Mouse (Mus musculus) MEL (cell line): Measurements from ENCODE around the gene Ptprn2. TPM values are rescaled to one million over a fixed set of nuclear protein-coding genes. Genes with fewer than 3 reads are reported as not detected.

ENCODE experiments used
- DNase-seq: peaks from one replicate; pipeline ENCODE4 v3.0.0; 2011; ENCODE audit warnings: low read depth, low spot score
- H3K27ac ChIP-seq: 2 replicates; pipeline ENCODE4 v1.5.1; 2012; ENCODE audit warnings: low read depth, mild to moderate bottlenecking, control low read depth, low read length, moderate library complexity; ENCODE audit not compliant: control insufficient read depth
- H3K27me3 ChIP-seq, 2 experiments: fragments of 150-350 bp in 1 of 2; sonication (generic) in 1 of 2; 2 replicates each; pipeline ENCODE4 v1.6.1; 2012; ENCODE audit warnings: low read length in 2 of 2, mild to moderate bottlenecking in 2 of 2, improper control_type of control experiment in 1 of 2, moderate library complexity in 1 of 2; ENCODE audit not compliant: insufficient read depth in 2 of 2, control insufficient read depth in 1 of 2
- H3K36me3 ChIP-seq, 2 experiments: 2 replicates each; pipeline ENCODE4 v1.6.1; 2012 to 2014; ENCODE audit warnings: low read length in 2 of 2, improper control_type of control experiment in 1 of 2, inconsistent platforms in 1 of 2, mild to moderate bottlenecking in 1 of 2; ENCODE audit not compliant: insufficient read depth in 2 of 2, control insufficient read depth in 1 of 2
- H3K4me1 ChIP-seq, 2 experiments: fragments of 150-350 bp in 1 of 2; sonication (generic) in 1 of 2; 2 replicates each; pipeline ENCODE4 v1.6.1; 2012; ENCODE audit warnings: low read length in 2 of 2, improper control_type of control experiment in 1 of 2, mild to moderate bottlenecking in 1 of 2; ENCODE audit not compliant: insufficient read depth in 2 of 2, control insufficient read depth in 1 of 2
- H3K4me3 ChIP-seq, 2 experiments: fragments of 150-350 bp in 1 of 2; sonication (generic) in 1 of 2; 2 replicates each; pipeline ENCODE4 v1.5.1; 2012; ENCODE audit warnings: low read depth in 2 of 2, low read length in 2 of 2, mild to moderate bottlenecking in 2 of 2, moderate library complexity in 2 of 2, control low read depth in 1 of 2, improper control_type of control experiment in 1 of 2; ENCODE audit not compliant: control insufficient read depth in 1 of 2, insufficient read depth in 1 of 2
- H3K79me2 ChIP-seq: 2 replicates; pipeline ENCODE4 v1.6.1; 2012; ENCODE audit warnings: mild to moderate bottlenecking, low read length, moderate library complexity; ENCODE audit not compliant: control insufficient read depth, poor library complexity, insufficient read depth
- H3K9ac ChIP-seq: 2 replicates; pipeline ENCODE4 v1.6.1; 2012; ENCODE audit warnings: low read depth, mild to moderate bottlenecking, control low read depth, low read length, moderate library complexity; ENCODE audit not compliant: control insufficient read depth, poor library complexity, severe bottlenecking
- H3K9me3 ChIP-seq: fragments of 150-350 bp; sonication (generic); replicated peaks from 2 replicates; pipeline ENCODE4 v1.6.1; 2012; ENCODE audit warnings: mild to moderate bottlenecking, low read length, improper control_type of control experiment, moderate library complexity; ENCODE audit not compliant: insufficient read depth
- CHD1 ChIP-seq: IDR thresholded peaks from 2 replicates; pipeline ENCODE4 v1.6.1; 2012; ENCODE audit warnings: low read depth, mild to moderate bottlenecking, inconsistent platforms, low read length, improper control_type of control experiment
- CTCF ChIP-seq, 3 experiments: IDR thresholded peaks in 2 of 3; conservative IDR thresholded peaks in 1 of 3; 2 replicates each; pipeline ENCODE4 v1.5.1; 2011 to 2012; ENCODE audit warnings: low read length in 3 of 3, low read depth in 2 of 3, mild to moderate bottlenecking in 2 of 3, improper control_type of control experiment in 1 of 3, inconsistent platforms in 1 of 3, mixed read lengths in 1 of 3, moderate library complexity in 1 of 3; ENCODE audit not compliant: control insufficient read depth in 1 of 3, insufficient read depth in 1 of 3, poor library complexity in 1 of 3, severe bottlenecking in 1 of 3
- EP300 ChIP-seq, 2 experiments: IDR thresholded peaks; 2 replicates each; pipeline ENCODE4 v1.6.1; 2011; ENCODE audit warnings: improper control_type of control experiment in 2 of 2, low read length in 2 of 2, low read depth in 1 of 2, mild to moderate bottlenecking in 1 of 2
- HCFC1 ChIP-seq: IDR thresholded peaks from 2 replicates; pipeline ENCODE4 v1.6.1; 2012; ENCODE audit warnings: low read depth, mild to moderate bottlenecking, inconsistent platforms, low read length, improper control_type of control experiment, moderate library complexity
- MAZ ChIP-seq: IDR thresholded peaks from 2 replicates; pipeline ENCODE4 v1.6.1; 2012; ENCODE audit warnings: low read depth, mild to moderate bottlenecking, inconsistent platforms, low read length, improper control_type of control experiment
- MEF2A ChIP-seq: IDR thresholded peaks from 2 replicates; pipeline ENCODE4 v1.6.1; 2014; ENCODE audit warnings: low read depth, mild to moderate bottlenecking, inconsistent platforms, low read length, improper control_type of control experiment; ENCODE audit not compliant: poor library complexity, insufficient replicate concordance, severe bottlenecking; ENCODE audit errors: extremely low read depth
- MYC ChIP-seq: IDR thresholded peaks from 2 replicates; pipeline ENCODE4 v1.6.1; 2011; ENCODE audit warnings: low read depth, mild to moderate bottlenecking, low read length, improper control_type of control experiment, moderate library complexity
- NRF1 ChIP-seq: IDR thresholded peaks from 2 replicates; pipeline ENCODE4 v1.6.1; 2014; ENCODE audit warnings: low read depth, mild to moderate bottlenecking, inconsistent platforms, low read length, improper control_type of control experiment, moderate library complexity; ENCODE audit not compliant: poor library complexity, insufficient read depth, severe bottlenecking
- POLR2A ChIP-seq, 2 experiments: IDR thresholded peaks; 2 replicates each; pipeline ENCODE4 v1.6.1; 2011 to 2012; ENCODE audit warnings: low read length in 2 of 2, mild to moderate bottlenecking in 2 of 2, control low read depth in 1 of 2, improper control_type of control experiment in 1 of 2, low read depth in 1 of 2, moderate library complexity in 1 of 2; ENCODE audit not compliant: control insufficient read depth in 1 of 2, insufficient read depth in 1 of 2, poor library complexity in 1 of 2
- POLR2AphosphoS2 ChIP-seq: IDR thresholded peaks from 2 replicates; pipeline ENCODE4 v1.6.1; 2011; ENCODE audit warnings: low read length, improper control_type of control experiment
- POLR2AphosphoS5 ChIP-seq: IDR thresholded peaks from 2 replicates; pipeline ENCODE4 v1.6.1; 2012; ENCODE audit warnings: low read depth, borderline replicate concordance, mild to moderate bottlenecking, inconsistent platforms, low read length, moderate library complexity, mixed read lengths
- RAD21 ChIP-seq: IDR thresholded peaks from 2 replicates; pipeline ENCODE4 v1.6.1; 2011; ENCODE audit warnings: mild to moderate bottlenecking, low read depth, low read length, improper control_type of control experiment
- TAL1 ChIP-seq: IDR thresholded peaks from 2 replicates; pipeline ENCODE4 v1.6.1; 2012; ENCODE audit warnings: mild to moderate bottlenecking, inconsistent platforms, low read length, moderate library complexity, mixed read lengths
- TBP ChIP-seq: IDR thresholded peaks from 2 replicates; pipeline ENCODE4 v1.8.0; 2011; ENCODE audit warnings: low read depth, low read length, improper control_type of control experiment
- TCF12 ChIP-seq: IDR thresholded peaks from 2 replicates; pipeline ENCODE4 v1.6.1; 2014; ENCODE audit warnings: low read depth, mild to moderate bottlenecking, inconsistent platforms, low read length, improper control_type of control experiment, moderate library complexity
- USF1 ChIP-seq: IDR thresholded peaks from 2 replicates; pipeline ENCODE4 v1.6.1; 2014; ENCODE audit warnings: low read depth, mild to moderate bottlenecking, inconsistent platforms, low read length, improper control_type of control experiment, moderate library complexity
- ZMIZ1 ChIP-seq: IDR thresholded peaks from 2 replicates; pipeline ENCODE4 v1.6.1; 2012; ENCODE audit warnings: low read depth, mild to moderate bottlenecking, inconsistent platforms, low read length, improper control_type of control experiment, moderate library complexity
- ZNF384 ChIP-seq: IDR thresholded peaks from 2 replicates; pipeline ENCODE4 v1.6.1; 2012; ENCODE audit warnings: low read depth, mild to moderate bottlenecking, inconsistent platforms, low read length, improper control_type of control experiment
- polyA plus RNA-seq, 2 experiments: library from polyadenylated mRNA; stranded (reverse) in 1 of 2; unstranded in 1 of 2; fragments of >175 nt in 1 of 2; fragments of >200 nt in 1 of 2; gene quantifications; 2 replicates each; pipeline versions ENCODE4 v1.2.1 to v1.2.4; 2012; ENCODE audit warnings: low replicate concordance in 2 of 2, low read depth in 1 of 2; ENCODE audit not compliant: insufficient read length in 2 of 2, insufficient read depth in 1 of 2, missing spikeins in 1 of 2
- total RNA-seq: library from RNA; depleted of rRNA; stranded (reverse); fragments of 300-350 nt; gene quantifications from 2 replicates; pipeline ENCODE4 v1.2.3, GENCODE M21; 2012

The Ptprn2 gene
- total and polyA plus RNA-seq, 3 experiments, result not detected

DNA sequence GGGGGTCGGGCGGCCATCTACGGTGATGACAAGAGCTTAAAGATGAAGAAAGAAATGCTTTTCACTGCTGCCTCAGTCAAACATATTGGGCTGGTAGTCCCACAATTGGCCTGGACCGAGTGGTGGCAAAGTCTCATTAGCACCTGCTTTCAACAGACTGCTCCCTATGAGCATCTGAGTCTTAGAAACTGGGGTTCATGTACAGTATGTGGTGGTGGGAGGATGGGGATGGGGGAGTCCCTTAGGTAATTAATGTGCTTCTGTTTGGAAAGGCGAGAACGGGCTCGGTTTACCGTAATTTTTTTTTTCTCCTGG, 667.6 kb downstream of the Ptprn2 start:
- no peaks in the 10 kb centered on the region for H3K36me3 ChIP-seq
- H3K4me1 ChIP-seq, result no peaks in the 10 kb centered on the region
- no peaks in the 10 kb centered on the region for H3K79me2 ChIP-seq
- no peaks in the 10 kb centered on the region for H3K9me3 ChIP-seq
- TF ChIP-seq MYC, result no peak
- no peak for TF ChIP-seq TCF12
- no peak for TF ChIP-seq NRF1
- no peak for TF ChIP-seq POLR2AphosphoS5
- TF ChIP-seq CHD1, result no peak
- no peak for TF ChIP-seq ZNF384
- TF ChIP-seq EP300 (IDR thresholded peaks at IDR 0.05; ENCODE audit: low read depth in 1 of 2, low read length in 2 of 2), result no peak
- no peak overlapping the region for H3K9ac ChIP-seq
- H3K27ac ChIP-seq, result no peak overlapping the region
- H3K27me3 ChIP-seq, result no peaks in the 10 kb centered on the region
- no peak overlapping the region for H3K4me3 ChIP-seq
- DNase-seq, result no peak

DNA sequence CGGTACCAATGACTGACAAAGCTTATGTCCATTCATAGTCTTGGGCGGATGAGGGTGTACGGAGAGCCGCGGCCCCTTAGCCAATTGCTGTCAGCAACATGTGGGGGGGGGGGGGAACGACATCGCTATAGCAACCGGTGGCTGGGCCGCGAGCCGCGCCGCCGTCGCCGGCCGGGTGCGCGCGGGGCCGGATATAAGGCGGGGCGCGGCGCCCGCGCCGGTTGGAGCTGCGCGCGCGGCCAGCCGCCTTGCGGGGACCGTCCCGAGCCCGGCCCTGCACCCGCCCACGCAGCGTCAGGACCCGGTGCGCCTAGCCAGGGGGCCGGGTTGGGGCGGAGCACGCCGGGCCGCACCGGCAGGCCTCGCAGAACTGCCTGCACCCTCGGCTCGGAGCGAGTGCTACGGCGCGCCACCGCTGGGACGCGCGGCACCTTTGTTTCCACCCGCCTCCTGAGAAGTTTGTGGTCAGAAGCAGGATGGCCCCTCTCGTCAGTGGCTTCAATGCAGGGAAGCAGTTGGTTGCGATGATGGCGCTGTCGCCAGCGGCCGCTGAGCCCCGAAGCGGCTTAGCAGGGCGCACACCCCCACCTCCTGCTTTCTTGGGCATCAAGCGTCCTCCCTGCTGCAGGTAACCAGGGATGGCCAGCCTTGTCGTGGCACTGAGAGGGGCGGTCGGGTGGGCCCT, 668.3 kb downstream of the Ptprn2 start:
- no peaks in the 10 kb centered on the region for H3K27me3 ChIP-seq
- H3K36me3 ChIP-seq, result no peaks in the 10 kb centered on the region
- H3K4me1 ChIP-seq, result no peaks in the 10 kb centered on the region
- H3K4me3 ChIP-seq, result no peak overlapping the region
- H3K9ac ChIP-seq, result no peak overlapping the region
- H3K9me3 ChIP-seq, result no peaks in the 10 kb centered on the region
- no peak for DNase-seq
- H3K27ac ChIP-seq, result no peak overlapping the region
- no peak for TF ChIP-seq EP300 (IDR thresholded peaks at IDR 0.05; ENCODE audit: low read depth in 1 of 2, low read length in 2 of 2)
- H3K79me2 ChIP-seq, result no peaks in the 10 kb centered on the region

DNA sequence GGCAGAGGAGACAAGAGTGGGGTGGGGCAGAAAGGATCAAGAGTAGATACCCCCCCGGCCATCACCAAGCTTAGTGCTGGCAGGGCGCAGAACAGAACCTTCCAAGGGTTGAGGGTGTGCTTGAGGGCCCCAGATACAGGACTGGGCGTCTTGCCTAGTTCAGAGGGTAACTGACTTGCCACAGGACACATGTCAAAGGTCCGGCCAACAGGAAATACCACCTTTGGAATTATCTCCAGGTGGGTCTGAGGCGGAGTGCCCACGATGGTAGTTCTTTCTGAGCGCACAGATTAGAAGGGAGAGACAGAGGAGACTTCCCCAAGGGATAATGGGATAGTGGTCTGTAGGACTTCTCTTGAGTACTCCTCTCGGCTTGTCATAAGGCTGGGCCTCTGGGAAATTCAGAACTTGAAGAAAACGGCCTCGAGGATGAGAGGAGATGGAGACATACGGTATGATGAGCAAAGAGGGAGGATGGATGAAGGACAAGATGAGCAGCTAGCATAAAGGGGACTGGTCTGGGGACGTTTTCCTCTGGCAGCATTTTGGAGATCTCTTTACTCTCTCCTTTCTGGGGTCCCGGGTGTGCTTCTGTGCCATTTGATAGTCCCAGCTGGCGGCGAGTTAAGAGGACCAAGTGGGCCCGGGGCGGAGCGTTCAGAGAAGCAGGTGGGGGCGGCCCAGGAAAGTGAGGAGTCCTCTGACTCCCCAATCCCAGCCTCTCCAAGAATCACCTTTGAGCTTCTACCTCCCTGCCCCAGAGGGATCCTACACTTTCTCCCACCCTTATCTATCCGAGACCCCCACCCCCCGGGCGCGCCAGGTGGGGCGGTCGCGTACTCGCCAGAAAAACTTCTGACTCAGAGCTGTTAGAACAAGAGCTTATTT, 669.1 kb downstream of the Ptprn2 start:
- H3K27ac ChIP-seq, result no peak overlapping the region
- no peaks in the 10 kb centered on the region for H3K4me1 ChIP-seq
- no peak overlapping the region for H3K4me3 ChIP-seq
- no peaks in the 10 kb centered on the region for H3K27me3 ChIP-seq
- no peak for DNase-seq
- no peaks in the 10 kb centered on the region for H3K36me3 ChIP-seq
- H3K9ac ChIP-seq, result no peak overlapping the region
- TF ChIP-seq POLR2A (IDR thresholded peaks at IDR 0.05; ENCODE audit: control insufficient read depth in 1 of 2, insufficient read depth in 1 of 2, low read depth in 1 of 2, low read length in 2 of 2, poor library complexity in 1 of 2), result no peak
- no peak for TF ChIP-seq RAD21
- no peak for TF ChIP-seq MAZ
- TF ChIP-seq TAL1, result no peak
- TF ChIP-seq TCF12, result no peak
- no peak for TF ChIP-seq CTCF (IDR thresholded peaks at IDR 0.05 in 2 of 3, conservative IDR thresholded peaks at IDR 0.05 in 1 of 3; ENCODE audit: control insufficient read depth in 1 of 3, insufficient read depth in 1 of 3, low read depth in 2 of 3, low read length in 3 of 3, poor library complexity in 1 of 3, severe bottlenecking in 1 of 3)
- TF ChIP-seq MEF2A, result no peak
- no peak for TF ChIP-seq ZMIZ1
- TF ChIP-seq POLR2AphosphoS2, result no peak
- TF ChIP-seq HCFC1, result no peak
- no peak for TF ChIP-seq NRF1
- TF ChIP-seq TBP, result no peak
- TF ChIP-seq MYC, result no peak
- no peak for TF ChIP-seq USF1
- no peaks in the 10 kb centered on the region for H3K9me3 ChIP-seq
- H3K79me2 ChIP-seq, result no peaks in the 10 kb centered on the region
